Mouse (Mus musculus): ENCODE measurements around the gene I0C0044D17Rik. TPM values are rescaled to one million over a fixed set of nuclear protein-coding genes. Genes with fewer than 3 reads are reported as not detected.

I0C0044D17Rik gene
- polyA plus RNA-seq, 1 experiment: not detected

DNA sequence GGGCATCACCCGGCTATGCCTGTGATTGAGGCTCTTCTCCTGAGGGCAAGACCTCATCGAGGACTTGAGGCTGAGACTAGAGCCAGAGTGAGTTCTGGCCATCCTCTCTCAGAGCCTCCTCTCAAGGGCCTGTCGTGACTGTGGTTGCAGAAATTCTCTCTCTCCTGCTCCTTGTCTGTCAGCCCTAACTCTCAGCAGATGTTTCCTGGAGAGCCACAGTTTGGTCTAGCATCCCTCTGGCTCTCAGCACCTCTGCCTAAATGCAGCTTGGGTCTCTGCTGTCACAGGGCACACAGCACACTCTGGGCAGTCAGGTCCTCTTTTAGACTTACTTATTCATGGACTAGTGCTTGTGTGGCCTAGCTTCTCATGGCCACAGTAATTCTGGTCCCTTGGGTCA lies 1.2 kb downstream of the I0C0044D17Rik start:
- H3K79me2 ChIP-seq (ENCODE audit: control insufficient read depth, insufficient read depth): no peaks in the 10 kb centered on the region
- peaks cover 2% of the 10 kb centered on the region for H3K27me3 ChIP-seq (ENCODE audit: control insufficient read depth, insufficient read depth, insufficient read length)
- no peaks in the 10 kb centered on the region for H3K36me3 ChIP-seq (ENCODE audit: control insufficient read depth, insufficient read depth)
- TF ChIP-seq CEBPB (IDR thresholded peaks at IDR 0.05; ENCODE audit: low read depth): no peak
- TF ChIP-seq MAX (IDR thresholded peaks at IDR 0.05): no peak
- no peak for TF ChIP-seq USF1 (IDR thresholded peaks at IDR 0.05; ENCODE audit: low read depth)
- no peaks in the 10 kb centered on the region for H3K79me3 ChIP-seq (ENCODE audit: low read depth)
- H3K4me3 ChIP-seq (ENCODE audit: insufficient read depth, poor library complexity, severe bottlenecking): no peak overlapping the region
- H3ac ChIP-seq (ENCODE audit: control insufficient read depth, insufficient read length, low read depth): no peak overlapping the region

- TF ChIP-seq CEBPB (IDR thresholded peaks at IDR 0.05; ENCODE audit: low read depth) (no peak), USF1 (IDR thresholded peaks at IDR 0.05; ENCODE audit: low read depth) (no peak), MAX (IDR thresholded peaks at IDR 0.05) (no peak), MYOG (IDR thresholded peaks at IDR 0.05; ENCODE audit: control insufficient read depth, extremely low read depth, insufficient read length) (no peak), FOSL1 (IDR thresholded peaks at IDR 0.05; ENCODE audit: insufficient read depth, low read length, poor library complexity, severe bottlenecking) (no peak), CTCF (IDR thresholded peaks at IDR 0.05; ENCODE audit: control insufficient read depth, insufficient read depth, insufficient read length) (no peak), MYOD1 (IDR thresholded peaks at IDR 0.05; ENCODE audit: control insufficient read depth, insufficient read length, low read depth) (no peak)
- no peak overlapping the region for H3K4me3 ChIP-seq (ENCODE audit: insufficient read depth, poor library complexity, severe bottlenecking)
- H3K79me2 ChIP-seq (ENCODE audit: control insufficient read depth, insufficient read depth): no peaks in the 10 kb centered on the region
- peaks cover 20% of the 10 kb centered on the region for H3K27me3 ChIP-seq (ENCODE audit: control insufficient read depth, insufficient read depth, insufficient read length)
- no peaks in the 10 kb centered on the region for H3K36me3 ChIP-seq (ENCODE audit: control insufficient read depth, insufficient read depth)
- H3K79me3 ChIP-seq (ENCODE audit: low read depth): no peaks in the 10 kb centered on the region
- no peak overlapping the region for H3ac ChIP-seq (ENCODE audit: control insufficient read depth, insufficient read length, low read depth)
Observed at GRCm38 (mm10) chr4:98819216-98819755, 4.4 kb downstream of the I0C0044D17Rik start.

DNA sequence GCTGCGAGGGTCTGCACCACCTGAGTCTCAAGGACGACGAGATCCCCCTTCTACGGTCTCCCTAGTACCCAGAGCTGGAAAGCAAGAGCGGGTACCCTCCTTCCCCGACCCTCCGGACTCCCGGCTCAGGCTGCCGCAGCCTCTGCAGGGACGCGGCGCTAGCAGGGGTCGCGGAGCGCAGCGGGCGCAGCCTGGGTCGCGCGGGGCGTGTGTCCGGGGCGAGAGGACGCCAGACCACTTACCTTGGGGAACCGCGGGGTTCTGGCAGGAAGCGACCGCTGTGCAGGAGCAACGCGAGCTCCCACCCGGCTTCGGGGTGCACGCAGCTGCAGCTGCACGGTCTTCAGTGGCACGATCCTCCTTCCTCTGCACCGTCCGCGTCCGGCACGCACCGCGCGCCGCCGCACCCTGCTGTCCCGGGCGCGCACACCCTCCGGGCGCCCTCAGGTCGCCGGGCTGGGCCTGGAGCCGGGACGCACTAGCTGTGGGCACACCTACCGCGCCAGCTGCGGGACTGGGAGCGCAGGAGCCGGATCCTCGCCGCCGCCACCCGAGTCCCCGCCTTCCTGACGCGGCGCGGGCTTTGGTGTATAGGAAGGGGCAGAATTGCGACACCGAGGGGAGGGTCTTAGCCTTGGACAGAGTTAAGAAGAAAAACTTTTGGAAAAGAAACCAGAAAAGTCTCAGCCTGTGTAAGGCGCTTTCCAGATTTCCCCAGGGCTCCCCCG lies 6.3 kb downstream of the I0C0044D17Rik start, which contains the start of gene Kank4:
TSS of gene Kank4 (minus strand) at position 354 of the 728 bp plus-strand sequence.
- Histone ChIP-seq H3K27me3 (ENCODE audit: control insufficient read depth, insufficient read depth, insufficient read length) (peaks cover 20% of the 10 kb centered on the region), H3K79me3 (ENCODE audit: low read depth) (no peaks in the 10 kb centered on the region), H3K4me3 (ENCODE audit: insufficient read depth, poor library complexity, severe bottlenecking) (no peak within 1 kb of the TSS), H3K79me2 (ENCODE audit: control insufficient read depth, insufficient read depth) (no peaks in the 10 kb centered on the region), H3ac (ENCODE audit: control insufficient read depth, insufficient read length, low read depth) (peak within 1 kb of the TSS; percentile 12), H3K36me3 (ENCODE audit: control insufficient read depth, insufficient read depth) (no peaks in the 10 kb centered on the region)
- TF ChIP-seq MAX (IDR thresholded peaks at IDR 0.05): no peak
- TF ChIP-seq CTCF (IDR thresholded peaks at IDR 0.05; ENCODE audit: control insufficient read depth, insufficient read depth, insufficient read length): no peak
- TF ChIP-seq FOSL1 (IDR thresholded peaks at IDR 0.05; ENCODE audit: insufficient read depth, low read length, poor library complexity, severe bottlenecking): no peak
- TF ChIP-seq USF1 (IDR thresholded peaks at IDR 0.05; ENCODE audit: low read depth): no peak
- no peak for TF ChIP-seq MYOG (IDR thresholded peaks at IDR 0.05; ENCODE audit: control insufficient read depth, extremely low read depth, insufficient read length)
- no peak for TF ChIP-seq MYOD1 (IDR thresholded peaks at IDR 0.05; ENCODE audit: control insufficient read depth, insufficient read length, low read depth)
- no peak for TF ChIP-seq CEBPB (IDR thresholded peaks at IDR 0.05; ENCODE audit: low read depth)

- Histone ChIP-seq H3K27me3 (ENCODE audit: control insufficient read depth, insufficient read depth, insufficient read length) (peaks cover 20% of the 10 kb centered on the region), H3ac (ENCODE audit: control insufficient read depth, insufficient read length, low read depth) (no peak overlapping the region), H3K79me2 (ENCODE audit: control insufficient read depth, insufficient read depth) (no peaks in the 10 kb centered on the region), H3K4me3 (ENCODE audit: insufficient read depth, poor library complexity, severe bottlenecking) (no peak overlapping the region), H3K36me3 (ENCODE audit: control insufficient read depth, insufficient read depth) (no peaks in the 10 kb centered on the region), H3K79me3 (ENCODE audit: low read depth) (no peaks in the 10 kb centered on the region)
- TF ChIP-seq CEBPB (IDR thresholded peaks at IDR 0.05; ENCODE audit: low read depth) (no peak), MYOD1 (IDR thresholded peaks at IDR 0.05; ENCODE audit: control insufficient read depth, insufficient read length, low read depth) (no peak)
Observed at GRCm38 (mm10) chr4:98816807-98817183, 6.8 kb downstream of the I0C0044D17Rik start.

- Histone ChIP-seq H3K79me2 (ENCODE audit: control insufficient read depth, insufficient read depth) (no peaks in the 10 kb centered on the region), H3K27me3 (ENCODE audit: control insufficient read depth, insufficient read depth, insufficient read length) (no peaks in the 10 kb centered on the region), H3K79me3 (ENCODE audit: low read depth) (no peaks in the 10 kb centered on the region), H3K4me3 (ENCODE audit: insufficient read depth, poor library complexity, severe bottlenecking) (no peak overlapping the region), H3K36me3 (ENCODE audit: control insufficient read depth, insufficient read depth) (no peaks in the 10 kb centered on the region), H3ac (ENCODE audit: control insufficient read depth, insufficient read length, low read depth) (no peak overlapping the region)
- TF ChIP-seq CTCF (IDR thresholded peaks at IDR 0.05; ENCODE audit: control insufficient read depth, insufficient read depth, insufficient read length) (no peak), USF1 (IDR thresholded peaks at IDR 0.05; ENCODE audit: low read depth) (no peak), CEBPB (IDR thresholded peaks at IDR 0.05; ENCODE audit: low read depth) (no peak), MAX (IDR thresholded peaks at IDR 0.05) (no peak), FOSL1 (IDR thresholded peaks at IDR 0.05; ENCODE audit: insufficient read depth, low read length, poor library complexity, severe bottlenecking) (no peak), MYOD1 (IDR thresholded peaks at IDR 0.05; ENCODE audit: control insufficient read depth, insufficient read length, low read depth) (no peak), MYOG (IDR thresholded peaks at IDR 0.05; ENCODE audit: control insufficient read depth, extremely low read depth, insufficient read length) (no peak)
Observed at GRCm38 (mm10) chr4:98806306-98806705, 17.3 kb downstream of the I0C0044D17Rik start.

Data from C2C12 (cell line).